Mouse (Mus musculus): ENCODE results near the gene Nkap. TPM values are rescaled to one million over a fixed set of nuclear protein-coding genes. Genes with fewer than 3 reads are reported as not detected.

Gene Nkap
- polyA plus RNA-seq (2017; shearing (Covaris generic)), result 28.3 TPM

GRCm38 (mm10) chrX:37126671-37127358, at the start of gene Nkap:
Gene Nkap, plus strand, starts transcription at chrX:37126795.

GRCm38 (mm10) chrX:37084927-37085660, 41.5 kb upstream of the Nkap start, which contains the start of gene Rpl39:
Gene Rpl39, minus strand, starts transcription at chrX:37085402.

GRCm38 (mm10) chrX:37110193-37110880, 16.3 kb upstream of the Nkap start, which contains the start of gene Upf3b:
Gene Upf3b, minus strand, starts transcription at chrX:37110322.

GRCm38 (mm10) chrX:37168742-37169141, 42.1 kb downstream of the Nkap start, which contains the start of gene Akap14:
Gene Akap14, minus strand, starts transcription at chrX:37168842.

GRCm38 (mm10) chrX:37191105-37191743, 64.6 kb downstream of the Nkap start, which contains the start of the genes Ndufa1 and Rnf113a1:
Gene Ndufa1, minus strand, starts transcription at chrX:37191163.
Gene Rnf113a1, plus strand, starts transcription at chrX:37191245.

Other genes with a start within 250 kb of the Nkap start
- gene Nkrf, start 223.9 kb upstream of the Nkap start, polyA plus RNA-seq (2017; shearing (Covaris generic)), result 2.5 TPM
- gene Sept6, start 135.0 kb upstream of the Nkap start, polyA plus RNA-seq (2017; shearing (Covaris generic)), result 147 TPM
- not detected for gene Sowahd, start 78.0 kb upstream of the Nkap start, polyA plus RNA-seq (2017; shearing (Covaris generic))
- gene Rpl39, start 41.4 kb upstream of the Nkap start, polyA plus RNA-seq (2017; shearing (Covaris generic)), result 628 TPM
- gene Upf3b, start 16.5 kb upstream of the Nkap start, polyA plus RNA-seq (2017; shearing (Covaris generic)), result 26.2 TPM
- gene Akap14, start 42.0 kb downstream of the Nkap start, polyA plus RNA-seq (2017; shearing (Covaris generic)), result not detected
- 288 TPM for gene Ndufa1, start 64.4 kb downstream of the Nkap start, polyA plus RNA-seq (2017; shearing (Covaris generic))
- gene Rnf113a1, start 64.5 kb downstream of the Nkap start, polyA plus RNA-seq (2017; shearing (Covaris generic)), result 14.2 TPM
- not detected for gene Gm9, start 84.2 kb downstream of the Nkap start, polyA plus RNA-seq (2017; shearing (Covaris generic))
- not detected for gene Rhox1, start 95.5 kb downstream of the Nkap start, polyA plus RNA-seq (2017; shearing (Covaris generic))
- not detected for gene Rhox2a, start 118.2 kb downstream of the Nkap start, polyA plus RNA-seq (2017; shearing (Covaris generic))
- not detected for gene Rhox3a, start 123.1 kb downstream of the Nkap start, polyA plus RNA-seq (2017; shearing (Covaris generic))
- not detected for gene Rhox4a, start 138.5 kb downstream of the Nkap start, polyA plus RNA-seq (2017; shearing (Covaris generic))